Mouse (Mus musculus) forebrain, embryonic 12.5 days (tissue): ENCODE measurements around the gene Cyp4f39. TPM values are rescaled to one million over a fixed set of nuclear protein-coding genes. Genes with fewer than 3 reads are reported as not detected.

Source experiments
- ATAC-seq: fragments of 200-750 bp; cut with Nextera tagmentation; 2 replicates; pipeline ENCODE4 v1.8.0; 2017; ENCODE audit warnings: moderate TSS enrichment; ENCODE audit not compliant: low FRiP score
- H3K27ac ChIP-seq: fragments of 300-500 bp; sonication (generic); 2 replicates; pipeline ENCODE4 v1.5.1; 2016; ENCODE audit warnings: mild to moderate bottlenecking
- H3K27me3 ChIP-seq: fragments of 300-500 bp; sonication (generic); 2 replicates; pipeline ENCODE4 v1.6.1; 2016; ENCODE audit warnings: mild to moderate bottlenecking
- H3K36me3 ChIP-seq: fragments of 300-500 bp; sonication (generic); replicated peaks from 2 replicates; pipeline ENCODE4 v1.6.1; 2016; ENCODE audit warnings: mild to moderate bottlenecking
- H3K4me1 ChIP-seq: fragments of 300-500 bp; sonication (generic); 2 replicates; pipeline ENCODE4 v1.6.1; 2016
- H3K4me2 ChIP-seq: fragments of 300-500 bp; sonication (generic); 2 replicates; pipeline ENCODE4 v1.6.1; 2016; ENCODE audit warnings: mild to moderate bottlenecking, moderate library complexity
- H3K4me3 ChIP-seq: fragments of 300-500 bp; sonication (generic); replicated peaks from 2 replicates; pipeline ENCODE4 v1.5.1; 2016; ENCODE audit warnings: mild to moderate bottlenecking
- H3K9ac ChIP-seq: fragments of 300-500 bp; sonication (generic); 2 replicates; pipeline ENCODE4 v1.6.1; 2016; ENCODE audit warnings: mild to moderate bottlenecking
- H3K9me3 ChIP-seq: fragments of 300-500 bp; sonication (generic); 2 replicates; pipeline ENCODE4 v1.6.1; 2016
- WGBS: fragments of 180-500 bp; shearing (Covaris S2); methylation state at CpG from one replicate; pipeline ENCODE4 v1.1.7; 2016; 5-methylcytosine and 5-hydroxymethylcytosine counted together
- polyA plus RNA-seq: library from polyadenylated mRNA; unstranded; fragments of >200 nt; fragmentation: Nextera tagmentation; extraction: Ambion mirVana; gene quantifications from 2 replicates; pipeline ENCODE4 v1.2.1, GENCODE M21; 2016

Cyp4f39 gene
- polyA plus RNA-seq = 0.22 and 0.32 TPM in 2 replicates

DNA sequence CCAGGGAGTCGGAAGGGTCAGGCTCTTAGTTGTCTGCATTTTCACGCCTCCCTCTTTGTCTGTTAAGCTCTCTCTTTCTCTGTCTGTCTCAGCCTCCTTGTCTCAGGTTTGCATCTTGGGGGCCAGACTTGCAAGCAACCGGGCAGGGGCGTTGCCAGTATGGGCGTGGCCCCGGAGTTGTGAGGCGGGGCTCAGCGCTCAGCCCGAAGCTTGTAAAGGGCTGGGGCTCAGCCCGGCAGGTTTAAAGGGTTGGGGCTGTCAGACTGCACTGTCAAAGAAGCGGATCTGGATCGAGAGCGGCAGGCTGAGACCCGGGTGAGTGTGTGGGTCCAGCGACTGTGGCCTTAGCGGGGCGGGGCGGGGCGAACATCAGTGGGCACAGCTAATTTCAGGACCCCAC, at the start of gene Cyp4f39:
Gene Cyp4f39, plus strand, starts transcription at position 242 of the 400 bp plus-strand sequence.
- WGBS = 1% methylated on average over 19 of the region's 19 CpGs
- peaks cover 2% of the 10 kb centered on the region; the same call in 1 of the 2 replicates for H3K9me3 ChIP-seq
- H3K36me3 ChIP-seq = no peaks in the 10 kb centered on the region; the same call in 1 of the 2 replicates
- H3K27me3 ChIP-seq = peaks cover 14% of the 10 kb centered on the region
- no peak for ATAC-seq
- peak within 1 kb of the TSS; percentile 68 for H3K4me2 ChIP-seq
- peaks cover 8% of the 10 kb centered on the region for H3K4me1 ChIP-seq
- peak within 1 kb of the TSS; percentile 51 for H3K9ac ChIP-seq
- H3K27ac ChIP-seq = no peak within 1 kb of the TSS
- H3K4me3 ChIP-seq = peak within 1 kb of the TSS; percentile 31

GRCm38 (mm10) chr17:32402779-32403157, 49.8 kb upstream of the Cyp4f39 start:
- H3K36me3 ChIP-seq = no peaks in the 10 kb centered on the region
- no peak overlapping the region for H3K4me3 ChIP-seq
- H3K27ac ChIP-seq = no peak overlapping the region
- no peak overlapping the region for H3K4me2 ChIP-seq
- WGBS = 83% methylated on average over 11 of the region's 11 CpGs
- no peaks in the 10 kb centered on the region for H3K9me3 ChIP-seq
- no peaks in the 10 kb centered on the region for H3K4me1 ChIP-seq
- H3K27me3 ChIP-seq = peaks cover 21% of the 10 kb centered on the region
- H3K9ac ChIP-seq = no peak overlapping the region
- ATAC-seq = no peak

DNA sequence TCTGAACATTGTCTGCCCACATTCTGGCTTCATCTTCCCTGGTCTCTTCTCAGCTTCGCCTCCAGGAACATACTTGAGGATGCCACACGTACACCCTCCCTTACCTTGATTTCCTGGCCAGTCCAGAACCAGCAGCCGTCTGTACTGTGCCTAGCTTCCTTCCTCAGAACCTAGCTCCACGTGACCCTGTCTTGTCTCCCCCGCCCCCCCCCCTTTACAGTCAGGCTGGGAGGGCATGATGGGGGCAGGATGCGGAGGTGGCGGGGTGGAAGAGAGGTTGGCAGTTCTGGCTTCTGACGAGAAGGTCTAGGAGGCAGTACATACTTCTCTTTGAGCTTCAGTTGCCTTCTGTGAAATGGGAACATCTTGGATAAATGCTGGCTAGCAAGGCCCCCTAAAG, 49.1 kb upstream of the Cyp4f39 start, which contains the start of gene Rasal3:
Gene Rasal3, minus strand, starts transcription at position 167 of the 400 bp plus-strand sequence.
- Histone ChIP-seq H3K27me3 (peaks cover 15% of the 10 kb centered on the region), H3K27ac (no peak within 1 kb of the TSS), H3K4me2 (no peak within 1 kb of the TSS), H3K36me3 (no peaks in the 10 kb centered on the region), H3K9me3 (no peaks in the 10 kb centered on the region), H3K9ac (no peak within 1 kb of the TSS), H3K4me1 (no peaks in the 10 kb centered on the region), H3K4me3 (no peak within 1 kb of the TSS)
- WGBS = 80% methylated on average over 8 of the region's 8 CpGs
- ATAC-seq = no peak

- Histone ChIP-seq H3K4me1 (no peaks in the 10 kb centered on the region), H3K9me3 (no peaks in the 10 kb centered on the region), H3K27me3 (peaks cover 29% of the 10 kb centered on the region), H3K36me3 (no peaks in the 10 kb centered on the region), H3K4me3 (no peak overlapping the region), H3K4me2 (no peak overlapping the region), H3K27ac (no peak overlapping the region), H3K9ac (no peak overlapping the region)
- WGBS = 87% methylated on average over 6 of the region's 6 CpGs
- ATAC-seq = no peak
Observed at GRCm38 (mm10) chr17:32411898-32412297, 40.6 kb upstream of the Cyp4f39 start.

DNA sequence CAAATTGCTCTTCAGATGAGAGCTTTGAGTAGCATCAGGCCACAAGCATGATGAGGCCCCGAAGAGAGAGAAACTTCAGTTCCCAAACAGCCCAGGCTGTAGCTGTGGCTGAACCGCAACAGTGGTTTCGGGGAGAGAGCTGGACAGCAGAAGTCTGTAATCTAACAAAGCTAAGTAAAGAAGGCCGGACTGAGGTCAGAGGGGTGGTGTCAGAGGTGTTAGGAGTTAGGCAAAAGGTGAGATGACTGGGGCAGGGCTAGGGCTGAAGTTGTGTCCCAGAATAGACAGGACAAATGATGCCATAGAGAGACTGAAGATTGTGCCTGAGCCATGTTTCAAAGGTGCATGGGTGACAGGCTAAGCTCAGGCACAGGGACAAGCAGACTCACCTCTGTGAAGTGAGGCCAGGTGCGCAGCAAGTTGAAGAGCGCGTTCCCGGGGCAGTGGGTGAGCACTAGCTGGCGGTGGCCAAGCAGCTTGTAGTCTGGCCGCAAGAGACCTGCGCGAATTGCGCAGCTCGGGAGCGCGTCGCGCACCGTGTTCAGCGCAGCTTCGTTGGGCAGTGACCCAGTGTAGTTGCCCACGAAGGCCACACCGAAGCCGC, 37.0 kb upstream of the Cyp4f39 start:
- H3K27ac ChIP-seq = no peak overlapping the region
- H3K4me1 ChIP-seq = no peaks in the 10 kb centered on the region
- WGBS = 52% methylated on average over 24 of the region's 24 CpGs
- H3K4me3 ChIP-seq = no peak overlapping the region
- H3K27me3 ChIP-seq = peaks cover 36% of the 10 kb centered on the region
- no peaks in the 10 kb centered on the region for H3K36me3 ChIP-seq
- no peak overlapping the region for H3K4me2 ChIP-seq
- no peak overlapping the region for H3K9ac ChIP-seq
- no peak for ATAC-seq
- H3K9me3 ChIP-seq = no peaks in the 10 kb centered on the region

DNA sequence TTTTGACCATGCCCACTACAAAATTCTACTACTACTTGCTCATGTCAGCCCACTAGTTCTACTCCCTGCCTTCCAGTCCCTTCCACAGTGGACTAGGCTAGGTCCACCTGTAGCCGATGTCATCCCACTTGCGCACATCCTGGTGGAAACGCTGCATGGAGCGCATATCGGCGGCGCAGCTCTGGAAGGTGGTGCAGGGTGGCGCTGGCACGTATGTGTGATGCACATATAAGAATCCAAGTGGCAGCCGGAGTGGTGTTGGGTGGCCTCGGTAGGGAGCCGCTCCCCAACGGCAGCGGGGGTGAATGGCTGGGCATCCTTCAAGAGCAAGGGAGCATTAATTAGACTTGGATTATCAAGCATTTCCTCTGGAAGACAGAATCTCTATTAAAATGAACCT, 35.8 kb upstream of the Cyp4f39 start:
- Histone ChIP-seq H3K36me3 (no peaks in the 10 kb centered on the region), H3K9me3 (no peaks in the 10 kb centered on the region), H3K9ac (no peak overlapping the region), H3K27ac (no peak overlapping the region), H3K4me2 (no peak overlapping the region), H3K4me3 (no peak overlapping the region), H3K4me1 (no peaks in the 10 kb centered on the region), H3K27me3 (peaks cover 34% of the 10 kb centered on the region)
- 95% methylated on average over 14 of the region's 14 CpGs for WGBS
- ATAC-seq = no peak

DNA sequence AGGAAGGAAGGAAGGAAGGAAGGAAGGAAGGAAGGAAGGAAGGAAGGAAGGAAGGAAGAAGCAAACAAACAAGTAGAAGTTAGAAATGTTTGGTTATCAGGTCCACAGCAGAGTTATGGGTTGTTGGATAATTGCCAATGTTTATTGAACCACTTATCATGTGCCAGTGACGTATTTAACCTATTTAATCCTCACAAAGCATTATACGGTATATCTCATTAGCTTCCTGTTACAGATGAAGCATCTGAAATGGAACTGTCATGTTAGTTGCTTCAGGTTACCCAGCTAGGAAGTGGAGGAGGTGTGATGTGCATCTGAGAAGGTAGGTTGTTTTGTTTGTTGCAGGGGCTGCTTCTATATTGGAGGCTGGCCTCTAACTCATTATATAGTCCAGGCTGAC, 32.5 kb upstream of the Cyp4f39 start:
- ATAC-seq = no peak
- 76% methylated on average over 2 of the region's 2 CpGs for WGBS

GRCm38 (mm10) chr17:32420781-32421180, 31.7 kb upstream of the Cyp4f39 start:
- H3K9ac ChIP-seq = no peak overlapping the region
- no peaks in the 10 kb centered on the region for H3K4me1 ChIP-seq
- H3K4me2 ChIP-seq = no peak overlapping the region
- WGBS = 84% methylated on average over 8 of the region's 8 CpGs
- ATAC-seq = no peak
- peaks cover 18% of the 10 kb centered on the region for H3K27me3 ChIP-seq
- no peaks in the 10 kb centered on the region for H3K9me3 ChIP-seq
- H3K27ac ChIP-seq = no peak overlapping the region
- H3K36me3 ChIP-seq = no peaks in the 10 kb centered on the region
- no peak overlapping the region for H3K4me3 ChIP-seq

More for the DNA sequence above, 32.5 kb upstream of the Cyp4f39 start:
- Histone ChIP-seq H3K4me1 (no peaks in the 10 kb centered on the region), H3K36me3 (no peaks in the 10 kb centered on the region), H3K4me3 (no peak overlapping the region), H3K9ac (no peak overlapping the region), H3K4me2 (no peak overlapping the region), H3K9me3 (no peaks in the 10 kb centered on the region), H3K27me3 (peaks cover 26% of the 10 kb centered on the region), H3K27ac (no peak overlapping the region)

DNA sequence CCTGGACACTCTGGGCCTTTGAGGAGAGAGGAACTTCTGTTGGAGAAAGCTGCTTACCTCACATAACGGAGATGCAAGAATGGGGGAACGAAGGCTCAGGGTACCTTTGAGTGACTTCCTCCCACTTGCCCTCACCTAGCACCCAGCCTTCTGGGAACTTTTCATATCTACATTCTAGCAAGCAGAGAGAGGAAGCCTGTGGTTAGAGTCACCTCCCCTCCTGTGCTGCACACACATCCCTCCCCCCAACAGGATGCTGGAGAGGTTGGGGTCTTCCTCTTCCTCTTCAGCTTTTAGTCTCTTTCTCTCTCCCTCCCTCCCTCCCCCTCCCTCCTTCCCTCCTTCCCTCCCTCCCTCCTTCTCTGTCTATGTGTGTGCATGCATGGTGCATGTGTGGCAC, 28.5 kb upstream of the Cyp4f39 start, which contains the start of gene Pglyrp2:
Gene Pglyrp2, minus strand, starts transcription at position 134 of the 400 bp plus-strand sequence.
- Histone ChIP-seq H3K4me1 (no peaks in the 10 kb centered on the region), H3K27me3 (peaks cover 7% of the 10 kb centered on the region; the same call in 1 of the 2 replicates), H3K36me3 (no peaks in the 10 kb centered on the region), H3K27ac (no peak within 1 kb of the TSS), H3K4me2 (no peak within 1 kb of the TSS), H3K4me3 (no peak within 1 kb of the TSS), H3K9me3 (no peaks in the 10 kb centered on the region), H3K9ac (no peak within 1 kb of the TSS)
- 86% methylated on average over 2 of the region's 2 CpGs for WGBS
- no peak for ATAC-seq

DNA sequence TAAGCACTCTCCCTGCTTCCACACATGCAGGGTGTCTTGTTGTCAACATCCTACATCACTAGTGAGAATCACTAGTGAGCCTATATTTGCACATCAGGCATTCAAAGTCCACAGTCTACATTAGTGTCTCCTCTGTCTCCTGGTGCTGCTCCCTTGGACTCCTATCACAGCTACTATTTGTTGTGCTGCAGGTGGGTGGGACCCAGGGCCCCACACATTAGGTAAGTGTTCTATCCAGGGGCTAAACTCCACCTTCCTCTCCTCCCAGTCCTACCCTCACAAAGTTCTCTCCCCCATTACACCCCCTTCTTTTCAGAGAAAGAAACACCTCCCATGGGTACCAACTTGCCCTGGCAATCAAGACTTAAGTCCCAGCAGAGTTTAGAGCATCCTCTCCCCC, 25.9 kb upstream of the Cyp4f39 start:
- no peak overlapping the region for H3K27ac ChIP-seq
- ATAC-seq = no peak
- H3K36me3 ChIP-seq = no peaks in the 10 kb centered on the region
- H3K9me3 ChIP-seq = no peaks in the 10 kb centered on the region
- peaks cover 7% of the 10 kb centered on the region; the same call in 1 of the 2 replicates for H3K27me3 ChIP-seq
- H3K4me3 ChIP-seq = no peak overlapping the region
- H3K4me2 ChIP-seq = no peak overlapping the region
- H3K9ac ChIP-seq = no peak overlapping the region
- H3K4me1 ChIP-seq = no peaks in the 10 kb centered on the region

DNA sequence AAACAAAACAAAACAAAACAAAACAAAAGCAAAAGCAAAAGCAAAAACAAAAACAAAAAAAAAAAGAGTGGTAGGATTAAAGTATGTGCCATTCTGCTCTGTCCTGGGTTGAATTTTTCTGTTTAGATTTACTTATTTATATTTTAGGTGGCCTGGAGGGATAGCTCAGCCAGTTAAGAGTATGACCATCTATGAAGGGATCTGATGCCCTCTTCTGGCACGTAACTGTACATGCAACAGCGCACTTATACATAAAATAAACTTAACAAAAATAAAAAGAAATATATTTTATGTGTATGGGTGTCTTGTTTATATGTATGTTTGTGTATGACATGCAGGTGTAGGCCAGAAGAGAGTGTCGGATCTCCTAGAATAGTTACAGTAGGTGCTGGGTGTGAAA, 20.6 kb upstream of the Cyp4f39 start:
- Histone ChIP-seq H3K27me3 (peaks cover 7% of the 10 kb centered on the region; the same call in 1 of the 2 replicates), H3K27ac (no peak overlapping the region), H3K9me3 (no peaks in the 10 kb centered on the region), H3K4me2 (no peak overlapping the region), H3K9ac (no peak overlapping the region), H3K4me1 (no peaks in the 10 kb centered on the region), H3K36me3 (no peaks in the 10 kb centered on the region), H3K4me3 (no peak overlapping the region)
- WGBS = 61% methylated on average over 3 of the region's 3 CpGs
- no peak for ATAC-seq

DNA sequence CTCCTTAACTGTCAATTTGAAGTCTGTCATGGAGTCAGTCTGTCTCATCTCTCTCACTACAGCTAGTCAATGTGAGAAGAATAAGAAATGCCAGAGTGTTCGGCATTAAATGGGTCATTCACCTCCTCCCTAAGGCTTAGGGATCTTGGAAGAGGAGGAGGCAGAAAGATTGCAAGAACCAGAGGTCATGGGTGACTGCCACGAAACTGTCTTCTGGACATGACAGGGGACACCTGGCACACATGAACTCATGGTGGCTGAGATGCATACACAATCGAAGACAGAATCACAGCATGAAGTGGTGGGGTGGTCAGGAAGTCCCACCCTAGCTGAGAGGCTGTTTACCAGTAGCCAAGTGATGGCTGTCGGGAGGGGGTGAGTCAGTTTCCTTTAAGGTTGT, 18.2 kb upstream of the Cyp4f39 start:
- no peak overlapping the region for H3K27ac ChIP-seq
- H3K9me3 ChIP-seq = no peaks in the 10 kb centered on the region
- H3K4me3 ChIP-seq = no peak overlapping the region
- H3K36me3 ChIP-seq = no peaks in the 10 kb centered on the region
- no peak for ATAC-seq
- no peaks in the 10 kb centered on the region for H3K27me3 ChIP-seq
- H3K4me1 ChIP-seq = no peaks in the 10 kb centered on the region
- no peak overlapping the region for H3K4me2 ChIP-seq
- no peak overlapping the region for H3K9ac ChIP-seq
- 78% methylated on average over 4 of the region's 4 CpGs for WGBS

DNA sequence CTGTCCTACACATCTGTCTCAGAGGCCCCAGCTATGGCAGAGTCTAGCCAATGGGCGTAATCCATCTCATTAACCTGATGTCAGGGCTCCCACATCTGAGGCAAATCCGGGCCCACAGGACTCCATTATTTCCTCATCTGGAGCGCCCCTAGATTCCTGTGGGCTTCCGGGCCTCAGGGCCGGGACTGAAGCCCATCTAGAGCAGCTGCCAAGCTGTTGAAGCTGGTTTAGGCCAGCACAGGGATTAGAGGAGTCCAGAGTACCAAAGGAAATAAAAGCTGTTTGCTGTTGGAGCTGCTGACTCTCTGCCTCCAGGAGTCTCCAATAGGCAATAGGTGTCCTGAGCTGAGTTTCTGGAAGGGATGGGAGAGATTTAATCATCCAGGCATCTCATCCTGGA, 17.4 kb upstream of the Cyp4f39 start:
- Histone ChIP-seq H3K4me3 (no peak overlapping the region), H3K4me1 (no peaks in the 10 kb centered on the region), H3K27ac (no peak overlapping the region), H3K9me3 (no peaks in the 10 kb centered on the region), H3K36me3 (no peaks in the 10 kb centered on the region), H3K9ac (no peak overlapping the region), H3K27me3 (no peaks in the 10 kb centered on the region), H3K4me2 (no peak overlapping the region)
- WGBS = 73% methylated on average over 5 of the region's 5 CpGs
- ATAC-seq = no peak
